Mouse (Mus musculus): ENCODE measurements around the gene Olfr1006.
"Not testable (repeated sequence)": the region's sequence is repeated elsewhere in the genome, so short reads cannot be mapped to it uniquely, and the experiment has no call there.

The Olfr1006 gene

GRCm38 (mm10) chr2:85678667-85679066, at the start of gene Olfr1006:
Gene Olfr1006 (minus strand): TSS chr2:85678767.
- DNase-seq (ENCODE audit: low read depth in 1 of 2, low spot score in 2 of 2): no peak

GRCm38 (mm10) chr2:85725793-85726192, 47.2 kb upstream of the Olfr1006 start:
- DNase-seq (ENCODE audit: low read depth in 1 of 2, low spot score in 2 of 2): no peak

- no peak for DNase-seq (ENCODE audit: low read depth in 1 of 2, low spot score in 2 of 2)
Observed at GRCm38 (mm10) chr2:85715119-85715518, 36.6 kb upstream of the Olfr1006 start, which contains the start of gene Olfr1009. Gene Olfr1009 (plus strand): TSS chr2:85715419.

GRCm38 (mm10) chr2:85711159-85711558, 32.6 kb upstream of the Olfr1006 start:
- no peak for DNase-seq (ENCODE audit: low read depth in 1 of 2, low spot score in 2 of 2)

GRCm38 (mm10) chr2:85710680-85711079, 32.1 kb upstream of the Olfr1006 start:
- DNase-seq (ENCODE audit: low read depth in 1 of 2, low spot score in 2 of 2): not testable (repeated sequence)

- no peak for DNase-seq (ENCODE audit: low read depth in 1 of 2, low spot score in 2 of 2)
Observed at GRCm38 (mm10) chr2:85689131-85689530, 10.6 kb upstream of the Olfr1006 start, which contains the start of gene Olfr1008. Gene Olfr1008 (plus strand): TSS chr2:85689431.

GRCm38 (mm10) chr2:85664355-85664754, 14.2 kb downstream of the Olfr1006 start, which contains the start of gene Olfr154:
Gene Olfr154 (minus strand): TSS chr2:85664455.
- DNase-seq (ENCODE audit: low read depth in 1 of 2, low spot score in 2 of 2): not testable (repeated sequence)

- no peak for DNase-seq (ENCODE audit: low read depth in 1 of 2, low spot score in 2 of 2)
Observed at GRCm38 (mm10) chr2:85650604-85651003, 28.0 kb downstream of the Olfr1006 start, which contains the start of gene Olfr1002. Gene Olfr1002 (minus strand): TSS chr2:85650704.
